Mouse (Mus musculus): ENCODE results near the gene Ppcs. TPM values are rescaled to one million over a fixed set of nuclear protein-coding genes. Genes with fewer than 3 reads are reported as not detected.

Ppcs gene
- polyA plus RNA-seq, 1 experiment from 2014 or later = 22.4 TPM

DNA sequence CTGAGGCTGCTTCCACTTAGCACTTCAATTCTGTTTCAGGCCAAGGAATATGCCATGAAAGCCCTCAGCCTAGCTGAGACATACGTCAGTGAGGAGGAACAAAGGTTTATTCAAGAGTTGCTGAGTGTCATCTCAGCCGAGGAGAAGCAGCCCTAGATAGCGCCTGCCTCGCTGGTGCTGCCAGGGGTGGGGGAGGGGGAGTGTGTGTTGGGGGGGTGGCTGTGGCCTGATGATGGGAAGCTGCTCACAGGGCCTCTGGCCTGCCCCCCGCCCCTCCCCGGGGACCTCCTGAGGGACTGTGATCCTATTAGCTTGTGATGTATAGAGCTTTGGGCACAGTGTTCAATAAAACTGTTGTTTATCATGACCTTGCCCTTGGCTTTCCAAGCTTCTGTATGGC, 31.3 kb upstream of the Ppcs start:
- Histone ChIP-seq H3K9me3 (ENCODE audit: control insufficient read depth, low read length) (no peaks in the 10 kb centered on the region), H3K4me1 (ENCODE audit: control insufficient read depth, insufficient read depth, low read length) (peaks cover 6% of the 10 kb centered on the region), H3K27ac (ENCODE audit: low read depth, low read length) (no peak overlapping the region), H3K4me2 (ENCODE audit: low read depth, low read length) (no peak overlapping the region), H3K4me3 (ENCODE audit: low read depth, low read length) (no peak overlapping the region), H3K36me3 (ENCODE audit: control insufficient read depth, insufficient read depth, low read length) (no peaks in the 10 kb centered on the region), H3K9ac (replicated peaks; ENCODE audit: low read depth, low read length) (no peak overlapping the region; the same call in 1 of the 2 replicates), H3K27me3 (ENCODE audit: control insufficient read depth, insufficient read depth, low read length) (no peaks in the 10 kb centered on the region)
- ATAC-seq (ENCODE audit: low read depth) = peak; percentile 64; the same call in 1 of the 2 replicates
- 14% methylated on average over 6 of the region's 6 CpGs for WGBS

DNA sequence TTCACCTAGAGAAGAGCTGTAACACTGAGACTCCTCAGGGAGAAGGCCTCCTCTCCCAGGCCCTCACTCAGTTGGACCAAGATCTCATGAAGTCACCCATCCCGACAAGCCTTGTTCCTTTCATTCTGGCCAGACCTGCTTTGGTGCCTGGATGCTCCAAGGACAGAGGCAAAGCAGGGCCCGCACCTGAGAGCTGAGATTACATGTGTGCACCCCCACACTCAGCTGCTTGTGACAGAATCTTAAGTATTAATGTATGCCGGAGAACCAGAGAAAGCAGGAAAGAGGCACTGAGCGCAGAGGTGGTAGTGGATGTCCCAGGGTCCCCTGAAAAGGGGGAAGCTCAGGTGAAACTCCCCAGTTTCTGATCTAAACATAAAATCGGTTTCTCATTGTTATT, 30.9 kb upstream of the Ppcs start:
- Histone ChIP-seq H3K9me3 (ENCODE audit: control insufficient read depth, low read length) (no peaks in the 10 kb centered on the region), H3K27ac (ENCODE audit: low read depth, low read length) (no peak overlapping the region), H3K4me1 (ENCODE audit: control insufficient read depth, insufficient read depth, low read length) (peaks cover 6% of the 10 kb centered on the region), H3K4me3 (ENCODE audit: low read depth, low read length) (no peak overlapping the region), H3K27me3 (ENCODE audit: control insufficient read depth, insufficient read depth, low read length) (no peaks in the 10 kb centered on the region), H3K9ac (replicated peaks; ENCODE audit: low read depth, low read length) (no peak overlapping the region; the same call in 1 of the 2 replicates), H3K4me2 (ENCODE audit: low read depth, low read length) (no peak overlapping the region), H3K36me3 (ENCODE audit: control insufficient read depth, insufficient read depth, low read length) (no peaks in the 10 kb centered on the region)
- 63% methylated on average over 5 of the region's 5 CpGs for WGBS
- ATAC-seq (ENCODE audit: low read depth) = peak; percentile 13; the same call in 1 of the 2 replicates

DNA sequence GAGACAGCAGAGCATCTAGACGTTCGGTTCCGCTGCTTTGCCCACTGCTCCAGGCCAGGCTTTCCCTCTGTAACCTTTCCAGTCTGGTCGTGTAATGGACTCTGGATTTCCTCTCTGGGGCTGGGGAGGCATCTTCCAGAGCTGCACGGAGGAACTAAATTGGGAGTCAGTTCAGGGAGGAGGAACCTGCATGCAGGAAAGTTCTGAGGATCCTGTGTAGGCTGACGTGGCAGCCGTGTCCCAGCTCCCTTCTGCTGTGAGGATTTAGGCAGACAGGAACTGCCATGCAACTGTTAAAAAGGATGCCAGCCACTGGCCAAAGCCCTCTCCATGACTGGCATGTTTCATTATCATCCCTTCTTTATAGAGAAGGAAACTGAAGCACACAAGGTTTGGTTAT, 28.2 kb upstream of the Ppcs start:
- H3K4me1 ChIP-seq (ENCODE audit: control insufficient read depth, insufficient read depth, low read length) = peaks cover 6% of the 10 kb centered on the region
- no peak for ATAC-seq (ENCODE audit: low read depth)
- H3K9me3 ChIP-seq (ENCODE audit: control insufficient read depth, low read length) = no peaks in the 10 kb centered on the region
- H3K27me3 ChIP-seq (ENCODE audit: control insufficient read depth, insufficient read depth, low read length) = no peaks in the 10 kb centered on the region
- H3K4me3 ChIP-seq (ENCODE audit: low read depth, low read length) = no peak overlapping the region
- 81% methylated on average over 7 of the region's 7 CpGs for WGBS
- no peak overlapping the region for H3K9ac ChIP-seq (replicated peaks; ENCODE audit: low read depth, low read length)
- no peak overlapping the region for H3K4me2 ChIP-seq (ENCODE audit: low read depth, low read length)
- no peaks in the 10 kb centered on the region for H3K36me3 ChIP-seq (ENCODE audit: control insufficient read depth, insufficient read depth, low read length)
- H3K27ac ChIP-seq (ENCODE audit: low read depth, low read length) = no peak overlapping the region

DNA sequence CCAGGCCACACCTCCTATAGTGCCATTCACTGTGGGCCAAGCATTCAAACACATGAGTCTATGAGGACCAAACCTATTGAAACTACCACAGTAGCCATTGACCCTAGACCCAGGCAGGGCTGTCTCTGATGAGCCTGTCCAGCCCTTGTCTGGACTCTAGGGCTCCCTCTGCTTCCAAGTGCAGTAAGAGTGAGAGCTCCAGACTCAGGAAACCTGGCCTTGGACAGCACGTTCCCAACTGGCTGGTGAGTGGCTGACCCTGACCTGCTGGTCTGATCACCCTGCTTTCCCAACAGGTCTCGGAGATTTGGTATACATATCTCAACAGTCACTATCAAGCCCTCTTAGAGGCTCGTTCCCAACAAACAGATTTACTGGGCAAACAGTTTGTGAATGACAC, 25.6 kb upstream of the Ppcs start:
- ATAC-seq (ENCODE audit: low read depth) = no peak
- no peaks in the 10 kb centered on the region for H3K4me1 ChIP-seq (ENCODE audit: control insufficient read depth, insufficient read depth, low read length)
- H3K9ac ChIP-seq (replicated peaks; ENCODE audit: low read depth, low read length) = no peak overlapping the region
- no peak overlapping the region for H3K4me3 ChIP-seq (ENCODE audit: low read depth, low read length)
- H3K27me3 ChIP-seq (ENCODE audit: control insufficient read depth, insufficient read depth, low read length) = no peaks in the 10 kb centered on the region
- no peaks in the 10 kb centered on the region for H3K9me3 ChIP-seq (ENCODE audit: control insufficient read depth, low read length)
- no peak overlapping the region for H3K4me2 ChIP-seq (ENCODE audit: low read depth, low read length)
- no peak overlapping the region for H3K27ac ChIP-seq (ENCODE audit: low read depth, low read length)
- no peaks in the 10 kb centered on the region for H3K36me3 ChIP-seq (ENCODE audit: control insufficient read depth, insufficient read depth, low read length)
- WGBS = 84% methylated on average over 3 of the region's 3 CpGs

DNA sequence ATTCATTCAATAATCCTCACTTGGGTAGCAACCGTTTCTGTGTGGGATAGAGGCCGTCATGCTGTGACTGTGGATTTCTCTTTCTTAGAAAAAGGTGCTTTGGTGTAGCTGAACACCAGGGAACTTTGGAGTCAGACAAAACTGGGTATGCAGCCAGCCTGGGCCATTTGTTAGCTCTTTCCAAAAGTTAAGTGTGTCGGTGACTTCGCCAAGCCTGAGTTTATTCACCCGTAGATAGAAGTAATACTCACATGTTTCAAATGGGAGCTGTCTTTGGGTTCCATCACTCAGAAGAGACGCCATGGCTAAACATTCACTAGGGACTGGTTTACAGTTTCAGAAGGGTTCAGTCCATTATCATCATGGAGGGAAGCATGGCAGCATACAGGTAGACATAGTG, 25.0 kb upstream of the Ppcs start:
- Histone ChIP-seq H3K4me3 (ENCODE audit: low read depth, low read length) (no peak overlapping the region), H3K27ac (ENCODE audit: low read depth, low read length) (no peak overlapping the region), H3K4me2 (ENCODE audit: low read depth, low read length) (no peak overlapping the region), H3K36me3 (ENCODE audit: control insufficient read depth, insufficient read depth, low read length) (no peaks in the 10 kb centered on the region), H3K4me1 (ENCODE audit: control insufficient read depth, insufficient read depth, low read length) (no peaks in the 10 kb centered on the region), H3K27me3 (ENCODE audit: control insufficient read depth, insufficient read depth, low read length) (no peaks in the 10 kb centered on the region), H3K9me3 (ENCODE audit: control insufficient read depth, low read length) (no peaks in the 10 kb centered on the region), H3K9ac (replicated peaks; ENCODE audit: low read depth, low read length) (no peak overlapping the region)
- ATAC-seq (ENCODE audit: low read depth) = no peak
- 95% methylated on average over 6 of the region's 6 CpGs for WGBS

DNA sequence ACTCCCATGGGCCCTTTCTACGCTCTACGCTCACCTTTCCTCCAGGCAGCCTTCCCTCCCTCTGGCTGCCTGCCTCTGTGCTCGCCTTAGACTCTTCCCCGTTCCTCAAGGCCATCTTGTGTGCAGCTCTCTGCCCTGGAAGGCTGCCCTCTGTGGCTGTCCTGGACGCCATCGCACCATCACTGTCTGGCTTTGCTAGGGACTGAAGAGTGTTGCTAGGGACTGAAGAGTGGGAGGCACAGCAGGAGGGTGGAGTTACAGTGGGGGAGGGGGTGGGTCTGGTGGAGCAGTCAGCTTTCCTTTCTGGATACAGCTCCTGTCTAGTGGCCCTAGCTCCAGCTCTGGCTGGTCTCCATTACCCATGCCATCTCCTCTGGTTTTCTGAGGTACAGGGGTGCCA, 20.3 kb upstream of the Ppcs start:
- Histone ChIP-seq H3K36me3 (ENCODE audit: control insufficient read depth, insufficient read depth, low read length) (no peaks in the 10 kb centered on the region), H3K4me3 (ENCODE audit: low read depth, low read length) (no peak overlapping the region), H3K9me3 (ENCODE audit: control insufficient read depth, low read length) (no peaks in the 10 kb centered on the region), H3K4me1 (ENCODE audit: control insufficient read depth, insufficient read depth, low read length) (no peaks in the 10 kb centered on the region), H3K4me2 (ENCODE audit: low read depth, low read length) (no peak overlapping the region), H3K27me3 (ENCODE audit: control insufficient read depth, insufficient read depth, low read length) (no peaks in the 10 kb centered on the region), H3K27ac (ENCODE audit: low read depth, low read length) (no peak overlapping the region), H3K9ac (replicated peaks; ENCODE audit: low read depth, low read length) (no peak overlapping the region)
- ATAC-seq (ENCODE audit: low read depth) = no peak
- WGBS = 51% methylated on average over 6 of the region's 6 CpGs

DNA sequence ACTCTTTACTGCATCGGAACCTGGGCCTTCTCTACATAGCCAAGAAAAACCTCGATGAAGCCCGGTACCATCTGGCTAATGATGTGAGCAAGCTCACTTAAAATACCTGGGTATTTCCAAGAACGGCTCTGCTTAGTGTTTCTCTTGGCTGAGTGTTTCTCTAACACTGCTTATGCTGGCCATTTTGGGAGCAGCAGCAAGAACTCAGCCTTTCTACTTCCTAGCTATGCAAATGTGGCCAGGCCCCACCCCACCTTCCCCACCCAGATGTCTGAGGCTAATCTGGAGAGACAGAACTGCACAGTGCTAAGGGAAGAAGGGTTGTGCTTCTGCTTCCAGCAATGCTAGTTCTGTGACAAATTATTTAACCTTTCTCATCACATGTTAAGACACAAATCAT, 19.6 kb upstream of the Ppcs start:
- Histone ChIP-seq H3K27me3 (ENCODE audit: control insufficient read depth, insufficient read depth, low read length) (no peaks in the 10 kb centered on the region), H3K9me3 (ENCODE audit: control insufficient read depth, low read length) (no peaks in the 10 kb centered on the region), H3K4me2 (ENCODE audit: low read depth, low read length) (no peak overlapping the region), H3K9ac (replicated peaks; ENCODE audit: low read depth, low read length) (no peak overlapping the region), H3K4me3 (ENCODE audit: low read depth, low read length) (no peak overlapping the region), H3K4me1 (ENCODE audit: control insufficient read depth, insufficient read depth, low read length) (no peaks in the 10 kb centered on the region), H3K36me3 (ENCODE audit: control insufficient read depth, insufficient read depth, low read length) (no peaks in the 10 kb centered on the region), H3K27ac (ENCODE audit: low read depth, low read length) (no peak overlapping the region)
- ATAC-seq (ENCODE audit: low read depth) = no peak
- 89% methylated on average over 4 of the region's 4 CpGs for WGBS

DNA sequence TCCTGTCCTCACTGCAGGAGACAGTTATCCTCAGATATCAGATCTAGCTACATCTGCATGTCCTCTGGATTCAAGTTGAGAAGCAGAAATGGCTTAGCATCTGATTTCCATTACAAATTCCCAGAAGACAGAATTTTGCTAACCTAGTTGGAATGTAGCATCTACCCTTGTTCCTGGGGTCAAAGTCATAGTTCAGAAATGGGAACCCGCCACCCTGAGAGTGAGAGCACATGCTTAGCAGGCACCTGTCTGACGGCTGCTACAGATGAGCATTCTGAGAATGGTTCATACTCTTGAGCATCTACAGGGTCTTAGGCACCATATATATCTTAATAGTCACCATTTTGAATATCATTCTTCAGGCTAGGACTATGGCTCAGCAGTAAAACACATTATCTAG, 15.7 kb upstream of the Ppcs start:
- Histone ChIP-seq H3K27me3 (ENCODE audit: control insufficient read depth, insufficient read depth, low read length) (no peaks in the 10 kb centered on the region), H3K4me2 (ENCODE audit: low read depth, low read length) (no peak overlapping the region), H3K9me3 (ENCODE audit: control insufficient read depth, low read length) (peaks cover 5% of the 10 kb centered on the region; the same call in 1 of the 2 replicates), H3K4me1 (ENCODE audit: control insufficient read depth, insufficient read depth, low read length) (no peaks in the 10 kb centered on the region), H3K4me3 (ENCODE audit: low read depth, low read length) (no peak overlapping the region), H3K27ac (ENCODE audit: low read depth, low read length) (no peak overlapping the region), H3K9ac (replicated peaks; ENCODE audit: low read depth, low read length) (no peak overlapping the region), H3K36me3 (ENCODE audit: control insufficient read depth, insufficient read depth, low read length) (no peaks in the 10 kb centered on the region)
- WGBS = 94% methylated on average over 2 of the region's 2 CpGs
- no peak for ATAC-seq (ENCODE audit: low read depth)

DNA sequence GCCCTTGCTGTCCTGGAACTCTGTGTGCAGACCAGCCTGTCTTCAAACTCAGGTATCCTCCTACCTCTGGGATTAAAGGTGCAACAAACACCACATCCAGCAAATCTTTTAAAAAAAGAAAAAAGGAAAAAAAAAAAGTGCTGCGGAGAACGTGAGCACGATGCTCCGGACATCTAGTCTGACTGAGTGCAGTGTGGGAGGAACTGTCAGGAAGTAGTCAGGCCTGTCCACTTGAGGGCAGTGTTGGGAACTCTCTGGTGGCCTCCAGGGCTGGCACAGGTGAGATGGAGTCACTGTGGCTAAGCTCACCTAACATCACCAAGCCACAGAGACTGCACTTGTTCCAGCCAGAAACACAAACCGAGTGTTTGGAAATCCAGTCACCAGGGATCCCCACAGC, 8.5 kb upstream of the Ppcs start:
- no peaks in the 10 kb centered on the region for H3K36me3 ChIP-seq (ENCODE audit: control insufficient read depth, insufficient read depth, low read length)
- H3K4me2 ChIP-seq (ENCODE audit: low read depth, low read length) = no peak overlapping the region
- H3K9me3 ChIP-seq (ENCODE audit: control insufficient read depth, low read length) = peaks cover under 1% of the 10 kb centered on the region; the same call in 1 of the 2 replicates
- H3K4me1 ChIP-seq (ENCODE audit: control insufficient read depth, insufficient read depth, low read length) = no peaks in the 10 kb centered on the region
- no peak overlapping the region for H3K4me3 ChIP-seq (ENCODE audit: low read depth, low read length)
- no peaks in the 10 kb centered on the region for H3K27me3 ChIP-seq (ENCODE audit: control insufficient read depth, insufficient read depth, low read length)
- H3K9ac ChIP-seq (replicated peaks; ENCODE audit: low read depth, low read length) = no peak overlapping the region
- H3K27ac ChIP-seq (ENCODE audit: low read depth, low read length) = no peak overlapping the region
- no peak for ATAC-seq (ENCODE audit: low read depth)
- 36% methylated on average over 5 of the region's 5 CpGs for WGBS

DNA sequence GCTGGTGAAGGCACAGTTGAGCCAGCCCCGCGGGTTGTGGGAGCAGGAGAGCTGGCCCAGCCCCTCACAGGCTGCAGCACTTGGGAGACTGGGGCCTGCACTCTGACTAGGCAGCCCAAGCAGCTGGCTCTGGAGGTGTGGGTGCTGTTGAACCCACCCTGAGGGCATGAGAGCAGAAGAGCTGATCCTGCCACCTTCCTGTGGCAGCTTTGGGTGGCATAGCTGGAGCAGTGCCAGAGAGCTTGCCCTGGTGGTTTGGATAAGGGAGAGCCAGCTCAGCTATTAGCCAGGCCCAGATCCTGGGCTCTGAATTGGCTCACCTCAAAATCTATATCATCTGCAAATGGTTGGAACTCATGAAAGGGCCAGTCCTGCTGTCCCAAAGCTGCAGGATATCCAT, 5.5 kb upstream of the Ppcs start:
- no peak overlapping the region for H3K9ac ChIP-seq (replicated peaks; ENCODE audit: low read depth, low read length)
- H3K36me3 ChIP-seq (ENCODE audit: control insufficient read depth, insufficient read depth, low read length) = no peaks in the 10 kb centered on the region
- no peaks in the 10 kb centered on the region for H3K27me3 ChIP-seq (ENCODE audit: control insufficient read depth, insufficient read depth, low read length)
- no peak overlapping the region for H3K27ac ChIP-seq (ENCODE audit: low read depth, low read length)
- WGBS = 39% methylated on average over 2 of the region's 2 CpGs
- peaks cover 5% of the 10 kb centered on the region for H3K4me1 ChIP-seq (ENCODE audit: control insufficient read depth, insufficient read depth, low read length)
- H3K9me3 ChIP-seq (ENCODE audit: control insufficient read depth, low read length) = no peaks in the 10 kb centered on the region
- no peak for ATAC-seq (ENCODE audit: low read depth)
- H3K4me2 ChIP-seq (ENCODE audit: low read depth, low read length) = no peak overlapping the region
- no peak overlapping the region for H3K4me3 ChIP-seq (ENCODE audit: low read depth, low read length)

Measured in neural tube, embryonic 14.5 days (tissue).